8 mouse cellular contexts compared by ENCODE assay signal in the genomic region with DNA sequence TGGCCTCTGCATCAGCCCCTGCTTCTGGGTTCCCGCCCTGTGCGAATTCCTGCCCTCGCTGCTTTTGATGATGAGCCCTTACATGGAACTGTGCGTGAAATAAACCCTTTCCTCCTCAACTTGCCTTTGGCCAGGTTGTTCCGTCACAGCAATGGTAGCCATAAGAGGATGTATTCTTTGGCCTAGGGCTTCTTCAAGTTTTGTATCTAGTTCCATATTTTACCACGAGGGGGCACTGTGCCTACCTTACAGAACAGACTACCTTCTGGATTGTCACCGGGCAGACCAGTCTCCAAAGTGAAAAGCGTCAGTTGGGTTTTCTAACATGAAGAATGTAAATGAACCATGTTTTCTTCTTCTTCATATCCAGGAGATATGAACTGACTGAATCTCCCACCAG. TPM values are rescaled to one million over a fixed set of nuclear protein-coding genes. Genes with fewer than 3 reads are reported as not detected.
DNase-seq lines count a peak whose midpoint lies in the region; ATAC-seq and TF ChIP-seq lines count a peak whose summit lies in the region.
"Had no signal": no experiment of that assay in that cellular context is flagged by ENCODE, and none has a peak within 500 bp of the region (broad histone marks: within the 10 kb centered on the region; RNA-seq: fewer than 3 reads in every experiment).

No protein-coding gene starts in this region.

- no peaks in the 10 kb centered on the region for H3K27me3 ChIP-seq in spleen, adult 2 months (ENCODE audit: control insufficient read depth, insufficient read depth, low read length)
- no peaks in the 10 kb centered on the region for H3K27me3 ChIP-seq in kidney, embryonic 16.5 days (ENCODE audit: insufficient read depth, low read length)
- no peaks in the 10 kb centered on the region for H3K27me3 ChIP-seq in liver, postnatal 0 days (ENCODE audit: insufficient read depth, low read length)
- H3K27me3 ChIP-seq: megakaryocyte, embryonic 14.5 days had no signal

- no peaks in the 10 kb centered on the region for H3K36me3 ChIP-seq in spleen, adult 2 months (ENCODE audit: control insufficient read depth, insufficient read depth, low read length)
- no peaks in the 10 kb centered on the region for H3K36me3 ChIP-seq in kidney, embryonic 16.5 days (ENCODE audit: insufficient read depth, low read length)
- no peaks in the 10 kb centered on the region for H3K36me3 ChIP-seq in liver, postnatal 0 days (replicated peaks; ENCODE audit: insufficient read depth, low read length)

- H3K27ac ChIP-seq in spleen, adult 2 months (ENCODE audit: insufficient read depth, low read length) = no peak overlapping the region
- no peak overlapping the region for H3K27ac ChIP-seq in kidney, embryonic 16.5 days (ENCODE audit: low read length)
- no peak overlapping the region for H3K27ac ChIP-seq in liver, postnatal 0 days (ENCODE audit: low read depth)

- peak; percentile 16; the same call in 1 of the 2 replicates for TF ChIP-seq CTCF in spleen, adult 2 months (IDR thresholded peaks at IDR 0.05; ENCODE audit: extremely low read depth, insufficient read depth, insufficient read length, insufficient replicate concordance)
- peak; percentile 71 for TF ChIP-seq CTCF in liver, postnatal 0 days (IDR thresholded peaks at IDR 0.05; ENCODE audit: low read depth)

- TF ChIP-seq POLR2A in spleen, adult 2 months (IDR thresholded peaks at IDR 0.05; ENCODE audit: low read depth, low read length) = no peak

- no peak overlapping the region for H3K4me2 ChIP-seq in kidney, embryonic 16.5 days (replicated peaks; ENCODE audit: low read depth, low read length)
- H3K4me2 ChIP-seq in liver, postnatal 0 days (ENCODE audit: low read depth, low read length) = no peak overlapping the region

- DNase-seq in spleen, adult 2 months (ENCODE audit: low read depth in 1 of 2, low spot score in 2 of 2) = peak; percentile 19 to 58
- DNase-seq in spleen, adult 12 weeks (ENCODE audit: low spot score) = no peak
- DNase-seq in brain, adult 2 months (ENCODE audit: low read depth, low spot score) = peak; percentile 72
- peak; percentile 2 to 20 for DNase-seq in frontal cortex, postnatal 25 days (ENCODE audit: low spot score in 2 of 2)
- DNase-seq in liver, postnatal 0 days = peak; percentile 21
- DNase-seq in right cerebral cortex, adult 2 months (ENCODE audit: low spot score in 2 of 2) = peak; percentile 47 to 65

- no peak overlapping the region for H3K9ac ChIP-seq in kidney, embryonic 16.5 days (replicated peaks; ENCODE audit: low read length)
- H3K9ac ChIP-seq in liver, postnatal 0 days (replicated peaks) = no peak overlapping the region

- no peak for TF ChIP-seq EP300 in liver, postnatal 0 days (IDR thresholded peaks at IDR 0.05; ENCODE audit: low read depth)

- no peak overlapping the region for H3K4me3 ChIP-seq in spleen, adult 2 months (ENCODE audit: extremely low read depth, insufficient read depth, insufficient read length)
- H3K4me3 ChIP-seq in kidney, embryonic 16.5 days (ENCODE audit: low read length) = no peak overlapping the region
- H3K4me3 ChIP-seq in liver, postnatal 0 days (ENCODE audit: low read depth, low read length) = no peak overlapping the region
- H3K4me3 ChIP-seq: megakaryocyte, embryonic 14.5 days had no signal

- 43% methylated on average over 8 of the region's 8 CpGs for WGBS in spleen, adult 2 months
- 44% methylated on average over 8 of the region's 8 CpGs for WGBS in kidney, embryonic 16.5 days
- WGBS in liver, postnatal 0 days (ENCODE audit: insufficient replicate concordance) = 36% methylated on average over 8 of the region's 8 CpGs

- H3K4me1 ChIP-seq in spleen, adult 2 months (ENCODE audit: control insufficient read depth, insufficient read depth, insufficient read length) = no peaks in the 10 kb centered on the region
- H3K4me1 ChIP-seq in kidney, embryonic 16.5 days (ENCODE audit: insufficient read depth, low read length) = no peaks in the 10 kb centered on the region
- H3K4me1 ChIP-seq in liver, postnatal 0 days (ENCODE audit: insufficient read depth) = no peaks in the 10 kb centered on the region

- H3K9me3 ChIP-seq in kidney, embryonic 16.5 days (ENCODE audit: low read length) = no peaks in the 10 kb centered on the region
- no peaks in the 10 kb centered on the region for H3K9me3 ChIP-seq in liver, postnatal 0 days (ENCODE audit: low read length)
- H3K9me3 ChIP-seq: megakaryocyte, embryonic 14.5 days had no signal

- ATAC-seq in kidney, embryonic 16.5 days (ENCODE audit: low FRiP score, low TSS enrichment) = peak; percentile 31; the same call in 1 of the 2 replicates
- ATAC-seq in liver, postnatal 0 days = no peak

RNA-seq across cellular contexts. Expression of a gene that starts 58.7 kb away (rescaled TPM):
- 9.3 and 11.2 TPM in 2 replicates for polyA plus RNA-seq in spleen, adult 2 months (2012; rRNA removed)
- polyA plus RNA-seq in kidney, embryonic 16.5 days (2015; fragmentation: Nextera tagmentation; extraction: Ambion mirVana) = 5.0 and 5.5 TPM in 2 replicates
- 2.5 and 3.1 TPM in 2 replicates for polyA plus RNA-seq in liver, postnatal 0 days (2015; fragmentation: Nextera tagmentation; extraction: Ambion mirVana)
